Mouse (Mus musculus) hindbrain, embryonic 11.5 days (tissue): ENCODE measurements around the gene Poc5. TPM values are rescaled to one million over a fixed set of nuclear protein-coding genes. Genes with fewer than 3 reads are reported as not detected.

Source experiments
- ATAC-seq: fragments of 200-750 bp; cut with Nextera tagmentation; 2 replicates; pipeline ENCODE4 v1.8.0; 2017; ENCODE audit warnings: mild to moderate bottlenecking, moderate TSS enrichment, moderate library complexity; ENCODE audit not compliant: low FRiP score
- DNase-seq: peaks from one replicate; pipeline ENCODE4 v3.0.0-alpha.2; 2015; ENCODE audit warnings: low spot score
- H3K27ac ChIP-seq: fragments of 300-500 bp; sonication (generic); 2 replicates; pipeline ENCODE4 v1.5.1; 2014; ENCODE audit warnings: mild to moderate bottlenecking, low read depth, low read length
- H3K27me3 ChIP-seq: fragments of 300-500 bp; sonication (generic); 2 replicates; pipeline ENCODE4 v1.6.1; 2014; ENCODE audit warnings: mild to moderate bottlenecking, low read length, moderate library complexity, mixed read lengths; ENCODE audit not compliant: control insufficient read depth, insufficient read depth
- H3K36me3 ChIP-seq: fragments of 300-500 bp; sonication (generic); 2 replicates; pipeline ENCODE4 v1.6.1; 2014; ENCODE audit warnings: mild to moderate bottlenecking, low read length, moderate library complexity, mixed read lengths; ENCODE audit not compliant: control insufficient read depth, insufficient read depth
- H3K4me1 ChIP-seq: fragments of 300-500 bp; sonication (generic); replicated peaks from 2 replicates; pipeline ENCODE4 v1.6.1; 2014; ENCODE audit warnings: low read length, mixed read lengths; ENCODE audit not compliant: control insufficient read depth, insufficient read depth
- H3K4me2 ChIP-seq: fragments of 300-500 bp; sonication (generic); replicated peaks from 2 replicates; pipeline ENCODE4 v1.6.1; 2014; ENCODE audit warnings: mild to moderate bottlenecking, low read depth, low read length
- H3K4me3 ChIP-seq: fragments of 300-500 bp; sonication (generic); 2 replicates; pipeline ENCODE4 v1.5.1; 2014; ENCODE audit warnings: low read depth, low read length
- H3K9ac ChIP-seq: fragments of 300-500 bp; sonication (generic); 2 replicates; pipeline ENCODE4 v1.6.1; 2014; ENCODE audit warnings: low read depth, low read length
- H3K9me3 ChIP-seq: fragments of 300-500 bp; sonication (generic); 2 replicates; pipeline ENCODE4 v1.6.1; 2016; ENCODE audit warnings: low read length; ENCODE audit not compliant: control insufficient read depth
- WGBS: fragments of 180-500 bp; shearing (Covaris S2); extraction: QIAGEN DNeasy Blood & Tissue Kit; methylation state at CpG from one replicate; pipeline ENCODE4 v1.1.7; 2014; 5-methylcytosine and 5-hydroxymethylcytosine counted together
- polyA plus RNA-seq: library from polyadenylated mRNA; unstranded; fragments of >200 nt; fragmentation: Nextera tagmentation; extraction: Ambion mirVana; gene quantifications from 2 replicates; pipeline ENCODE4 v1.2.1, GENCODE M21; 2014

The Poc5 gene
- polyA plus RNA-seq, 1 experiment from 2014 or later = 33.6 TPM

GRCm38 (mm10) chr13:96421230-96421629 lies 33.1 kb downstream of the Poc5 start:
- Histone ChIP-seq H3K9me3 (no peaks in the 10 kb centered on the region), H3K4me3 (no peak overlapping the region), H3K4me1 (no peaks in the 10 kb centered on the region), H3K27ac (no peak overlapping the region), H3K36me3 (no peaks in the 10 kb centered on the region), H3K27me3 (no peaks in the 10 kb centered on the region), H3K4me2 (no peak overlapping the region), H3K9ac (no peak overlapping the region)
- ATAC-seq (no peak), DNase-seq (no peak)

- H3K27ac ChIP-seq = no peak overlapping the region
- H3K4me3 ChIP-seq = no peak overlapping the region
- WGBS = 91% methylated on average over 12 of the region's 12 CpGs
- no peaks in the 10 kb centered on the region for H3K27me3 ChIP-seq
- ATAC-seq = no peak
- H3K36me3 ChIP-seq = no peaks in the 10 kb centered on the region
- DNase-seq = no peak
- H3K9ac ChIP-seq = no peak overlapping the region
- no peaks in the 10 kb centered on the region for H3K4me1 ChIP-seq
- no peaks in the 10 kb centered on the region for H3K9me3 ChIP-seq
- no peak overlapping the region for H3K4me2 ChIP-seq
These were observed 36.6 kb downstream of the Poc5 start for GRCm38 (mm10) chr13:96424496-96425274.

GRCm38 (mm10) chr13:96426044-96426443 lies 38.0 kb downstream of the Poc5 start:
- no peak for DNase-seq
- Histone ChIP-seq H3K36me3 (no peaks in the 10 kb centered on the region), H3K27me3 (no peaks in the 10 kb centered on the region), H3K27ac (no peak overlapping the region), H3K9me3 (no peaks in the 10 kb centered on the region), H3K4me1 (no peaks in the 10 kb centered on the region), H3K4me3 (no peak overlapping the region), H3K4me2 (no peak overlapping the region), H3K9ac (no peak overlapping the region)
- WGBS = 63% methylated on average over 3 of the region's 3 CpGs
- ATAC-seq = no peak

- 86% methylated on average over 5 of the region's 5 CpGs for WGBS
- no peak overlapping the region for H3K4me3 ChIP-seq
- no peaks in the 10 kb centered on the region for H3K4me1 ChIP-seq
- H3K36me3 ChIP-seq = no peaks in the 10 kb centered on the region
- ATAC-seq = no peak
- DNase-seq = no peak
- H3K27ac ChIP-seq = no peak overlapping the region
- no peak overlapping the region for H3K4me2 ChIP-seq
- no peaks in the 10 kb centered on the region for H3K27me3 ChIP-seq
- no peak overlapping the region for H3K9ac ChIP-seq
- H3K9me3 ChIP-seq = no peaks in the 10 kb centered on the region
These were observed 40.4 kb downstream of the Poc5 start for GRCm38 (mm10) chr13:96428531-96428930.

- Histone ChIP-seq H3K4me2 (no peak overlapping the region), H3K27me3 (no peaks in the 10 kb centered on the region), H3K9ac (no peak overlapping the region), H3K4me3 (no peak overlapping the region), H3K4me1 (no peaks in the 10 kb centered on the region), H3K36me3 (no peaks in the 10 kb centered on the region), H3K27ac (no peak overlapping the region), H3K9me3 (no peaks in the 10 kb centered on the region)
- WGBS = 40% methylated on average over 12 of the region's 12 CpGs
- ATAC-seq (peak; percentile 75), DNase-seq (peak; percentile 94)
These were observed 43.6 kb downstream of the Poc5 start for GRCm38 (mm10) chr13:96431595-96432156.

GRCm38 (mm10) chr13:96432376-96432811 lies 44.3 kb downstream of the Poc5 start:
- H3K4me1 ChIP-seq = no peaks in the 10 kb centered on the region
- 64% methylated on average over 3 of the region's 3 CpGs for WGBS
- no peaks in the 10 kb centered on the region for H3K9me3 ChIP-seq
- no peak overlapping the region for H3K4me3 ChIP-seq
- DNase-seq = no peak
- H3K36me3 ChIP-seq = no peaks in the 10 kb centered on the region
- no peak overlapping the region for H3K27ac ChIP-seq
- no peaks in the 10 kb centered on the region for H3K27me3 ChIP-seq
- no peak overlapping the region for H3K4me2 ChIP-seq
- H3K9ac ChIP-seq = no peak overlapping the region
- ATAC-seq = no peak

GRCm38 (mm10) chr13:96433041-96433440 lies 44.9 kb downstream of the Poc5 start:
- Histone ChIP-seq H3K4me2 (no peak overlapping the region), H3K9me3 (no peaks in the 10 kb centered on the region), H3K4me3 (no peak overlapping the region), H3K27ac (no peak overlapping the region), H3K4me1 (no peaks in the 10 kb centered on the region), H3K27me3 (no peaks in the 10 kb centered on the region), H3K36me3 (no peaks in the 10 kb centered on the region), H3K9ac (no peak overlapping the region)
- ATAC-seq (no peak), DNase-seq (no peak)
- 90% methylated on average over 6 of the region's 6 CpGs for WGBS

- no peak overlapping the region for H3K4me3 ChIP-seq
- no peak overlapping the region for H3K27ac ChIP-seq
- no peak overlapping the region for H3K9ac ChIP-seq
- H3K27me3 ChIP-seq = no peaks in the 10 kb centered on the region
- DNase-seq = no peak
- H3K4me1 ChIP-seq = no peaks in the 10 kb centered on the region
- H3K36me3 ChIP-seq = no peaks in the 10 kb centered on the region
- H3K4me2 ChIP-seq = no peak overlapping the region
- 75% methylated on average over 11 of the region's 11 CpGs for WGBS
- no peak for ATAC-seq
- H3K9me3 ChIP-seq = no peaks in the 10 kb centered on the region
These were observed 45.6 kb downstream of the Poc5 start for GRCm38 (mm10) chr13:96433648-96434190.

- peak; percentile 27 for DNase-seq
These were observed 46.8 kb downstream of the Poc5 start for GRCm38 (mm10) chr13:96434899-96435331.

More at GRCm38 (mm10) chr13:96434899-96435331, 46.8 kb downstream of the Poc5 start:
- Histone ChIP-seq H3K9me3 (no peaks in the 10 kb centered on the region), H3K36me3 (no peaks in the 10 kb centered on the region), H3K4me3 (no peak overlapping the region), H3K4me1 (no peaks in the 10 kb centered on the region), H3K27ac (no peak overlapping the region), H3K27me3 (no peaks in the 10 kb centered on the region), H3K9ac (no peak overlapping the region), H3K4me2 (no peak overlapping the region)
- ATAC-seq = no peak
- 61% methylated on average over 5 of the region's 5 CpGs for WGBS
